Comparison of ENCODE assay signal across 8 mouse cellular contexts in genomic region chr15:79192885-79193845, GRCm38 (mm10). TPM values are rescaled to one million over a fixed set of nuclear protein-coding genes. Genes with fewer than 3 reads are reported as not detected.
DNase-seq lines count a peak whose midpoint lies in the region; ATAC-seq and TF ChIP-seq lines count a peak whose summit lies in the region.

No protein-coding gene starts in this region.

- H3K9ac ChIP-seq in heart, embryonic 11.5 days (ENCODE audit: low read depth, low read length) = peak overlapping the region; percentile 56

- no peaks in the 10 kb centered on the region for H3K36me3 ChIP-seq in heart, embryonic 11.5 days (ENCODE audit: control insufficient read depth, insufficient read depth, low read length)
- no peaks in the 10 kb centered on the region for H3K36me3 ChIP-seq in midbrain, embryonic 10.5 days

- H3K9me3 ChIP-seq in heart, embryonic 11.5 days (replicated peaks; ENCODE audit: control insufficient read depth, low read length) = no peaks in the 10 kb centered on the region
- H3K9me3 ChIP-seq in midbrain, embryonic 10.5 days (replicated peaks) = no peaks in the 10 kb centered on the region; the same call in 1 of the 2 replicates

- TF ChIP-seq POLR2A in cortical plate, adult 2 months (IDR thresholded peaks at IDR 0.05; ENCODE audit: extremely low read depth, insufficient read depth, low read length) = no peak

- no peaks in the 10 kb centered on the region for H3K4me1 ChIP-seq in cortical plate, adult 2 months (ENCODE audit: control insufficient read depth, insufficient read depth, low read length)
- H3K4me1 ChIP-seq in heart, embryonic 11.5 days (ENCODE audit: control insufficient read depth, insufficient read depth, low read length) = peaks cover 20% of the 10 kb centered on the region
- H3K4me1 ChIP-seq in midbrain, embryonic 10.5 days = peaks cover 52% of the 10 kb centered on the region

- no peak for TF ChIP-seq CTCF in gastrocnemius, adult 2 months (IDR thresholded peaks at IDR 0.05)
- no peak for TF ChIP-seq CTCF in cortical plate, adult 2 months (IDR thresholded peaks at IDR 0.05; ENCODE audit: extremely low read depth, insufficient read depth, low read length)

- H3K4me3 ChIP-seq in gastrocnemius, adult 2 months = no peak overlapping the region
- no peak overlapping the region for H3K4me3 ChIP-seq in cortical plate, adult 2 months (ENCODE audit: insufficient read depth, low read length)
- no peak overlapping the region; the same call in 1 of the 2 replicates for H3K4me3 ChIP-seq in heart, embryonic 11.5 days (ENCODE audit: low read depth, low read length)
- peak overlapping the region; percentile 39 for H3K4me3 ChIP-seq in midbrain, embryonic 10.5 days

- peaks cover 6% of the 10 kb centered on the region; the same call in 1 of the 2 replicates for H3K27me3 ChIP-seq in heart, embryonic 11.5 days (ENCODE audit: control insufficient read depth, insufficient read depth, low read length)
- H3K27me3 ChIP-seq in midbrain, embryonic 10.5 days (ENCODE audit: low read depth, poor library complexity, severe bottlenecking) = peaks cover 33% of the 10 kb centered on the region

- intact Hi-C loops in gastrocnemius, adult 2 months (cut with DNase I) = no loop called here

- peak; percentile 43 for DNase-seq in gastrocnemius, adult 2 months
- DNase-seq in gastrocnemius, postnatal 25 days = no peak
- peak; percentile 59 to 71 for DNase-seq in layer of hippocampus, postnatal 14 days (ENCODE audit: low spot score in 2 of 2)
- DNase-seq in midbrain, embryonic 10.5 days (ENCODE audit: low spot score) = peak; percentile 78
- DNase-seq in testis, postnatal 10 days (ENCODE audit: low spot score) = peak; percentile 76
- no peak for DNase-seq in spleen, postnatal 14 days (ENCODE audit: low spot score in 2 of 2)

- WGBS in heart, embryonic 11.5 days (ENCODE audit: insufficient replicate concordance) = 39% methylated on average over 27 of the region's 27 CpGs
- 22% methylated on average over 27 of the region's 27 CpGs for WGBS in midbrain, embryonic 10.5 days

- peak overlapping the region; percentile 3 for H3K4me2 ChIP-seq in heart, embryonic 11.5 days

- H3K27ac ChIP-seq in gastrocnemius, adult 2 months = peak overlapping the region; percentile 68
- H3K27ac ChIP-seq in cortical plate, adult 2 months (ENCODE audit: insufficient read depth, low read length) = peak overlapping the region; percentile 85
- H3K27ac ChIP-seq in heart, embryonic 11.5 days (ENCODE audit: low read depth, low read length) = peak overlapping the region; percentile 25; the same call in 1 of the 2 replicates
- H3K27ac ChIP-seq in midbrain, embryonic 10.5 days (replicated peaks) = peak overlapping the region; percentile 92

- ATAC-seq in heart, embryonic 11.5 days (replicated peaks; ENCODE audit: insufficient number of reproducible peaks, low FRiP score, low TSS enrichment) = 0 out of 2 replicates have a peak, but pooled peaks have one; percentile 23

RNA-seq across cellular contexts. Expression of gene Sox10, which starts 28.1 kb away (rescaled TPM):
- under 1 TPM; 0.71 to 0.81 TPM for total RNA-seq in gastrocnemius, adult 2 months (2021)
- 1 to 10 TPM; 1.3 to 1.8 TPM for total RNA-seq in gastrocnemius, postnatal 25 days (2021)
- 60.8 and 69.3 TPM in 2 replicates for polyA plus RNA-seq in cortical plate, adult 2 months (2012; rRNA removed)
- 1.1 and 1.3 TPM in 2 replicates for polyA plus RNA-seq in heart, embryonic 11.5 days (2014; fragmentation: Nextera tagmentation; extraction: Ambion mirVana)
- 10 to 100 TPM; 52.2 to 54.1 TPM for total RNA-seq in layer of hippocampus, postnatal 14 days (2021)
- 0.61 and 2.5 TPM in 2 replicates for polyA plus RNA-seq in midbrain, embryonic 10.5 days (2016; fragmentation: Nextera tagmentation; extraction: Ambion mirVana)

RNA-seq across cellular contexts. Expression of gene Pick1, which starts 35.8 kb away (rescaled TPM):
- 10 to 100 TPM; 33.6 to 35.0 TPM for total RNA-seq in gastrocnemius, adult 2 months (2021)
- 10 to 100 TPM; 24.8 to 28.5 TPM for total RNA-seq in gastrocnemius, postnatal 25 days (2021)
- 82.6 and 90.5 TPM in 2 replicates for polyA plus RNA-seq in cortical plate, adult 2 months (2012; rRNA removed)
- 17.6 and 19.3 TPM in 2 replicates for polyA plus RNA-seq in heart, embryonic 11.5 days (2014; fragmentation: Nextera tagmentation; extraction: Ambion mirVana)
- total RNA-seq in layer of hippocampus, postnatal 14 days (2021) = 10 to 100 TPM; 47.6 to 47.8 TPM
- 42.1 and 52.2 TPM in 2 replicates for polyA plus RNA-seq in midbrain, embryonic 10.5 days (2016; fragmentation: Nextera tagmentation; extraction: Ambion mirVana)

RNA-seq across cellular contexts. Expression of gene Gm49486, which starts 36.0 kb away (rescaled TPM):
- total RNA-seq in gastrocnemius, adult 2 months (2021) = 1 to 10 TPM in 1 of 2 experiments, under 1 TPM in 1; 0.10 to 1.0 TPM
- total RNA-seq in gastrocnemius, postnatal 25 days (2021) = under 1 TPM; 0.23 to 0.54 TPM
- polyA plus RNA-seq in cortical plate, adult 2 months (2012; rRNA removed) = 0.72 and 1.2 TPM in 2 replicates
- polyA plus RNA-seq in heart, embryonic 11.5 days (2014; fragmentation: Nextera tagmentation; extraction: Ambion mirVana) = 0.59 and 0.64 TPM in 2 replicates
- total RNA-seq in layer of hippocampus, postnatal 14 days (2021) = 1 to 10 TPM; 1.3 to 1.7 TPM
- polyA plus RNA-seq in midbrain, embryonic 10.5 days (2016; fragmentation: Nextera tagmentation; extraction: Ambion mirVana) = 0.12 and 0.34 TPM in 2 replicates

RNA-seq across cellular contexts. Expression of gene 1700088E04Rik, which starts 52.1 kb away (rescaled TPM):
- total RNA-seq in gastrocnemius, adult 2 months (2021) = 1 to 10 TPM; 1.1 to 1.2 TPM
- 1 to 10 TPM in 1 of 2 experiments, under 1 TPM in 1; 0.56 to 1.6 TPM for total RNA-seq in gastrocnemius, postnatal 25 days (2021)
- polyA plus RNA-seq in cortical plate, adult 2 months (2012; rRNA removed) = 16.5 and 17.1 TPM in 2 replicates
- polyA plus RNA-seq in heart, embryonic 11.5 days (2014; fragmentation: Nextera tagmentation; extraction: Ambion mirVana) = 7.1 and 8.2 TPM in 2 replicates
- total RNA-seq in layer of hippocampus, postnatal 14 days (2021) = 10 to 100 TPM; 12.4 to 13.5 TPM
- 7.8 and 10.0 TPM in 2 replicates for polyA plus RNA-seq in midbrain, embryonic 10.5 days (2016; fragmentation: Nextera tagmentation; extraction: Ambion mirVana)

RNA-seq across cellular contexts. Expression of gene Polr2f, which starts 52.4 kb away (rescaled TPM):
- total RNA-seq in gastrocnemius, adult 2 months (2021) = 10 to 100 TPM; 61.0 to 87.7 TPM
- 10 to 100 TPM; 65.8 to 66.9 TPM for total RNA-seq in gastrocnemius, postnatal 25 days (2021)
- 131 and 134 TPM in 2 replicates for polyA plus RNA-seq in cortical plate, adult 2 months (2012; rRNA removed)
- 284 and 297 TPM in 2 replicates for polyA plus RNA-seq in heart, embryonic 11.5 days (2014; fragmentation: Nextera tagmentation; extraction: Ambion mirVana)
- total RNA-seq in layer of hippocampus, postnatal 14 days (2021) = 100 to 1,000 TPM; 114 to 125 TPM
- 344 and 395 TPM in 2 replicates for polyA plus RNA-seq in midbrain, embryonic 10.5 days (2016; fragmentation: Nextera tagmentation; extraction: Ambion mirVana)

Comparison
In these comparisons a context has a peak if more than half of its experiments do, and no peak if none do; other contexts are left out.
1. DNase-seq: peak in gastrocnemius, adult 2 months (single experiment), layer of hippocampus, postnatal 14 days (2 of 2), midbrain, embryonic 10.5 days (single experiment) and testis, postnatal 10 days (single experiment); none in gastrocnemius, postnatal 25 days (single experiment) and spleen, postnatal 14 days (0 of 2).
2. H3K27ac ChIP-seq: peak in every context shown above with its lines; median percentile 92 in midbrain, embryonic 10.5 days; 85 in cortical plate, adult 2 months; 68 in gastrocnemius, adult 2 months; 25 in heart, embryonic 11.5 days.
3. RNA of gene Sox10, which starts 28.1 kb away (total RNA-seq): 52.2 to 54.1 TPM in layer of hippocampus, postnatal 14 days; 1.3 to 1.8 TPM in gastrocnemius, postnatal 25 days and 0.71 to 0.81 TPM in gastrocnemius, adult 2 months; every median in the first group is over 10 times any median in the second.